Mouse (Mus musculus) heart, embryonic 16.5 days (tissue): ENCODE measurements around the gene Pkig. TPM values are rescaled to one million over a fixed set of nuclear protein-coding genes. Genes with fewer than 3 reads are reported as not detected.
A peak's percentile ranks its signal among the peaks of the same experiment; 100 is the strongest.

Experiments
- ATAC-seq: fragments of 200-750 bp; cut with Nextera tagmentation; replicated peaks from 2 replicates; pipeline ENCODE4 v1.8.0; 2017; ENCODE audit warnings: moderate number of reproducible peaks; ENCODE audit not compliant: insufficient read depth, low FRiP score; ENCODE audit errors: extremely low read depth
- H3K27ac ChIP-seq: fragments of 300-500 bp; sonication (generic); 2 replicates; pipeline ENCODE4 v1.5.1; 2014; ENCODE audit warnings: mild to moderate bottlenecking, low read length, control low read depth, moderate library complexity
- H3K27me3 ChIP-seq: fragments of 300-500 bp; sonication (generic); 2 replicates; pipeline ENCODE4 v1.6.1; 2014; ENCODE audit warnings: low read length, mixed read lengths; ENCODE audit not compliant: control insufficient read depth, insufficient read depth
- H3K36me3 ChIP-seq: fragments of 300-500 bp; sonication (generic); 2 replicates; pipeline ENCODE4 v1.6.1; 2014; ENCODE audit not compliant: control insufficient read depth, insufficient read depth
- H3K4me1 ChIP-seq: fragments of 300-500 bp; sonication (generic); 2 replicates; pipeline ENCODE4 v1.6.1; 2014; ENCODE audit warnings: low read length, mixed read lengths; ENCODE audit not compliant: control insufficient read depth, insufficient read depth
- H3K4me2 ChIP-seq: fragments of 300-500 bp; sonication (generic); 2 replicates; pipeline ENCODE4 v1.6.1; 2014; ENCODE audit warnings: low read depth, mild to moderate bottlenecking, control low read depth, low read length
- H3K4me3 ChIP-seq: fragments of 300-500 bp; sonication (generic); 2 replicates; pipeline ENCODE4 v1.5.1; 2014; ENCODE audit warnings: mild to moderate bottlenecking, control low read depth, low read length
- H3K9ac ChIP-seq: fragments of 300-500 bp; sonication (generic); 2 replicates; pipeline ENCODE4 v1.6.1; 2014; ENCODE audit warnings: low read length, control low read depth
- H3K9me3 ChIP-seq: fragments of 300-500 bp; sonication (generic); replicated peaks from 2 replicates; pipeline ENCODE4 v1.6.1; 2016; ENCODE audit warnings: low read length; ENCODE audit not compliant: control insufficient read depth
- WGBS: fragments of 180-500 bp; shearing (Covaris S2); extraction: QIAGEN DNeasy Blood & Tissue Kit; methylation state at CpG from one replicate; pipeline ENCODE4 v1.1.7; 2014; 5-methylcytosine and 5-hydroxymethylcytosine counted together
- polyA plus RNA-seq: library from polyadenylated mRNA; unstranded; fragments of >200 nt; fragmentation: Nextera tagmentation; extraction: Ambion mirVana; gene quantifications from 2 replicates; pipeline ENCODE4 v1.2.1, GENCODE M21; 2015

Gene Pkig
- polyA plus RNA-seq, 1 experiment from 2014 or later, result 420 TPM

DNA sequence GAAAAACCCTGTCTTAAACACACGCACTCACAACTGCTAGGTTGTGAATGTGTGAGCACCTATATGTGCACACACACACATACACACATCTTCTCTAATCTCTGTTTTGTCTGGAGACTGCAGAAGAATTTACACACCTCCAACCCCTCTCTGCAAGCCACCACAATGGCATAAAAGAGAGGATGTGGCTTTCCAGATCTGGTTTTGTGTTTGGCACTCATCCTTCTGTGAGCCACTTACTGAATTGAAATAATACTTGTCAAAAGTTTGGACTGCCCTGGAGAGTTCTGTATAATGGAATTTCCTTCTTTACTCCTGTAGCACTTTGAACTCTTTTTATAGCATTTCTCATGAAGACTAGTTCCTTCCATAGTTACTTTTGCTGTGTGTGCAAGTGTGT lies 8.9 kb downstream of the Pkig start:
- Histone ChIP-seq H3K27ac (no peak overlapping the region), H3K27me3 (no peaks in the 10 kb centered on the region), H3K9ac (no peak overlapping the region), H3K9me3 (no peaks in the 10 kb centered on the region), H3K4me2 (no peak overlapping the region), H3K36me3 (0 out of 2 replicates have a peak, but pooled peaks cover 4% of the 10 kb centered on the region), H3K4me1 (peaks cover 32% of the 10 kb centered on the region), H3K4me3 (no peak overlapping the region)
- 94% methylated on average over 1 of the region's 1 CpGs for WGBS
- no peak for ATAC-seq

DNA sequence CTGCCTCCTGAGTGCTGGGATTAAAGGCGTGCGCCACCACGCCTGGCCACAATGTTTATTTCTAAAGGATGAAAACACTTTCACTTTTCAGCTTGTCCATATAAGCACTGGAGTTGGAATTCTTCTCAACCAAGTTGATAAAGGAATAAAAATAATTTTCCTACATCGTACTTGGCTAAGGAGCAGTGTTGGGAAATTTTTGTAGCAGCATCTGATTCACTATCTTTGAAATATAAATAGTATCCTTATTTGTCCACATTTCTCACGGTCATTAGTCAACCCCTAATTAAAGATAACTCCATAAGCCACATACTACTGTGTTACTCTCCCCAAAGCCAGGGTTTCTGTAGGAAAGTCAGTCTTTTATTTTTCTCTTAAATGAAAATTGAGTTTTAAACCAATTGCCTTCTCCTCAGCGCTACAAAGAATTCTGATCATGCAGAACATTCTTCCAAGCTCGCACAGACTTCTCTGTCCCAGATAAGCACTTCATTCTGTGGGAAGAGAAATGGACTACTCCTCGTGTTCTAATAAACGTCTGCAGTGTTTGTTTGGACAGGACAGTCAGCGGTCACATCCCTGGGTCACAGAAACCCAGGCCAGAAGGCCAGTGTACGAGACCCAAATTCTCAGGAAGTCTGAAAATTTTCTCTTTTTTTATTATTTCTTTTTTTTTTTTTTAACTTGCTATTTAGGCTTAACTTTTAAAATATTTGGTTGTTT lies 12.8 kb downstream of the Pkig start:
- Histone ChIP-seq H3K9me3 (no peaks in the 10 kb centered on the region), H3K27ac (peak overlapping the region; percentile 88), H3K4me2 (peak overlapping the region; percentile 37), H3K36me3 (0 out of 2 replicates have a peak, but pooled peaks cover 3% of the 10 kb centered on the region), H3K9ac (peak overlapping the region; percentile 53), H3K4me1 (peaks cover 45% of the 10 kb centered on the region), H3K4me3 (no peak overlapping the region), H3K27me3 (no peaks in the 10 kb centered on the region)
- no peak for ATAC-seq
- 36% methylated on average over 11 of the region's 11 CpGs for WGBS

DNA sequence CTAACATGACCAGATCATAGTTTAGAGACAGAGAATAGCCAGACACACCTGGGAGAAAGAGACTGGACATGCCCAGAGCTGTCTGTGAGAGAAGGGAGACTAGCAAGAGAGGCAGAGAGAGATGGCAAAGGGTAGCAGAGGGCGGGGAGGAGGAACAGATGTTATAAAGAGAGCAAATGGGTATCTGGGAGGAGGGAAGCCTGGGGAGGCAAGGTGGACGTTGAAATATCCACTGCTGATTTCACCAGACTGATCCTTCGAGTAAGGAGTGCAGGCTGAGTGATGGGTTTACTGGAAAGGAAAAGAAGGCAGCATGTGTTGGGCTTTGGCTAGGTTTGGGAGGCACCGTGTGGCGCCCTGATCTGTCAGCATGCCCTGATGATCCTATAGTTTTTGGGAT lies 16.2 kb downstream of the Pkig start:
- H3K4me2 ChIP-seq, result no peak overlapping the region
- H3K9ac ChIP-seq, result no peak overlapping the region
- no peak overlapping the region for H3K4me3 ChIP-seq
- 60% methylated on average over 5 of the region's 5 CpGs for WGBS
- no peaks in the 10 kb centered on the region for H3K36me3 ChIP-seq
- H3K27ac ChIP-seq, result peak overlapping the region; percentile 90
- no peak for ATAC-seq
- no peaks in the 10 kb centered on the region for H3K27me3 ChIP-seq
- H3K4me1 ChIP-seq, result peaks cover 51% of the 10 kb centered on the region
- H3K9me3 ChIP-seq, result no peaks in the 10 kb centered on the region

GRCm38 (mm10) chr2:163675144-163675619 lies 17.0 kb downstream of the Pkig start:
- 29% methylated on average over 5 of the region's 5 CpGs for WGBS
- H3K4me1 ChIP-seq, result peaks cover 51% of the 10 kb centered on the region
- peak; percentile 39 for ATAC-seq

DNA sequence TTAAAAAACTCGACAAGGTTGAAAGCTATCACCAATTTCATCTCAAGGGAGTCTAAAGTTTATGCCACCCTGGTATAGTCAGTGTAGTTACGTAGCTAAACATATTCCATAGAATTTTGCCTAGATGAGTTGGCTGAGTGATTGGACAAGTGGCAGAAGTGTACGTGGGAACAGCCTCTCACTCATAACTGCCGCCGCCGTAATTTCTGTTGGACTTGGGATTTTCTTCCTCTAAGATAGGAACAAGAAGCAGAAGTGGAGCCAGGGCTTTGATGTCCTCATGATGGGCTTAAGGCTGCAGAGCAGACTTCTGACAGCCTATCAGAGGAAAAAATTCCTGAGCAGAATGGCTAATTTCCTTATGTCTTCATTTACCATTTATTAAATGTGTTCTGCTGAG lies 17.5 kb downstream of the Pkig start:
- Histone ChIP-seq H3K9me3 (no peaks in the 10 kb centered on the region), H3K27ac (peak overlapping the region; percentile 90), H3K27me3 (no peaks in the 10 kb centered on the region), H3K4me2 (no peak overlapping the region), H3K9ac (peak overlapping the region; percentile 61; the same call in 1 of the 2 replicates), H3K4me1 (peaks cover 50% of the 10 kb centered on the region), H3K4me3 (no peak overlapping the region), H3K36me3 (no peaks in the 10 kb centered on the region)
- no peak for ATAC-seq
- WGBS, result 30% methylated on average over 6 of the region's 6 CpGs

More at GRCm38 (mm10) chr2:163675144-163675619, 17.0 kb downstream of the Pkig start:
- H3K9me3 ChIP-seq, result no peaks in the 10 kb centered on the region
- H3K27ac ChIP-seq, result peak overlapping the region; percentile 90
- no peaks in the 10 kb centered on the region for H3K27me3 ChIP-seq
- no peaks in the 10 kb centered on the region for H3K36me3 ChIP-seq
- H3K9ac ChIP-seq, result peak overlapping the region; percentile 61
- H3K4me2 ChIP-seq, result peak overlapping the region; percentile 24; the same call in 1 of the 2 replicates
- H3K4me3 ChIP-seq, result no peak overlapping the region

- Histone ChIP-seq H3K9me3 (no peaks in the 10 kb centered on the region), H3K4me1 (peaks cover 46% of the 10 kb centered on the region), H3K27ac (peak overlapping the region; percentile 90), H3K9ac (peak overlapping the region; percentile 41; the same call in 1 of the 2 replicates), H3K36me3 (no peaks in the 10 kb centered on the region), H3K4me2 (no peak overlapping the region), H3K27me3 (no peaks in the 10 kb centered on the region), H3K4me3 (no peak overlapping the region)
- 88% methylated on average over 4 of the region's 4 CpGs for WGBS
- ATAC-seq, result no peak
Measured at GRCm38 (mm10) chr2:163676321-163676720, 18.1 kb downstream of the Pkig start.

DNA sequence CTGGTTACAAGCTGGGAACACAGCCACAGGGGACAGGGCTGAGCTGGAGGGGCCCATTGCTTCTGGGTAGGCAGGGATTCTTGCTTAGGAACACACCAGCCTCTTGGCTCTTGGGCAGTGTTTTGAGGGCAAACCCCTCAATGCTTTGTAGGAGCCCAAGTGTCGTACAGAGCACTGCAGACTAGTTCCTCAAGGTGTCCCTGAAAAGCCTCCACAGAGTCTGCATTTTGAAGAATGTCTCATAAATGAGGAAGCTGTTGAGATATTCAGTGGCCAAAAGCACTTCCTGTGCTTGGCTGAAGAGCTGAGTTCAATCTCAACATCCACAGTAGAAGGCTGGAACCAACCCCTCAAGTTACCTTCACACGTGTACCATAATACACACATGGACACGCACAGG lies 18.6 kb downstream of the Pkig start:
- Histone ChIP-seq H3K9me3 (no peaks in the 10 kb centered on the region), H3K9ac (no peak overlapping the region; the same call in 1 of the 2 replicates), H3K4me1 (peaks cover 45% of the 10 kb centered on the region), H3K4me3 (no peak overlapping the region), H3K27ac (peak overlapping the region; percentile 90), H3K4me2 (no peak overlapping the region), H3K36me3 (no peaks in the 10 kb centered on the region), H3K27me3 (no peaks in the 10 kb centered on the region)
- 78% methylated on average over 3 of the region's 3 CpGs for WGBS
- no peak for ATAC-seq

DNA sequence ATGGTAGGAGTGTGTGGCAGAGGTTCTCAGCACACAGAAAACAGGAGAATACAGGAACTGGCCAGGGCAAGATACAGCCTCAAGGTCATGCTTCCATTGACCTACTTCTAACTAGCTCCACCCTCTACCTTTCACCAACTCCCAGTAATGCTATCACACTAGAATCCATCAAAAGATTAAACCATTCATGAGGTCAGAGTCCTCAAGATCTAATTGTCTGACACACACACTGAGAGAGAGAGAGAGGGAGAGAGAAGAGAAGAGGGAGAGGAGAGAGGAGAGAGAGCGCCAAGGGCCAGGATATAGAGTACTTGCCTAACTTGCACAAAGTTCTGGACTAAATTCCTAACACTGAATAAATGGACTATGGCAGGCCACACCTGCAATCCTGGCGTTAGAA lies 24.2 kb downstream of the Pkig start:
- H3K4me3 ChIP-seq, result no peak overlapping the region
- H3K9me3 ChIP-seq, result no peaks in the 10 kb centered on the region
- WGBS, result 84% methylated on average over 2 of the region's 2 CpGs
- no peaks in the 10 kb centered on the region for H3K27me3 ChIP-seq
- peaks cover 37% of the 10 kb centered on the region for H3K4me1 ChIP-seq
- no peak overlapping the region for H3K9ac ChIP-seq
- H3K36me3 ChIP-seq, result no peaks in the 10 kb centered on the region
- peak overlapping the region; percentile 64 for H3K27ac ChIP-seq
- no peak for ATAC-seq
- no peak overlapping the region for H3K4me2 ChIP-seq

- Histone ChIP-seq H3K4me2 (peak overlapping the region; percentile 55), H3K9ac (peak overlapping the region; percentile 63), H3K36me3 (no peaks in the 10 kb centered on the region), H3K4me3 (no peak overlapping the region), H3K27ac (peak overlapping the region; percentile 100), H3K27me3 (no peaks in the 10 kb centered on the region), H3K4me1 (peaks cover 61% of the 10 kb centered on the region), H3K9me3 (no peaks in the 10 kb centered on the region)
- 19% methylated on average over 4 of the region's 4 CpGs for WGBS
- ATAC-seq, result peak; percentile 66
Measured at GRCm38 (mm10) chr2:163685287-163685686, 27.1 kb downstream of the Pkig start.
